Mouse (Mus musculus) bone marrow macrophage, adult 2 months (primary cell): ENCODE results near the gene Pbx3.

Source experiments
- CTCF ChIP-seq: IDR thresholded peaks from 2 replicates; pipeline ENCODE4 v1.5.1; 2012; ENCODE audit warnings: low read depth, mild to moderate bottlenecking, low read length, moderate library complexity
- POLR2A ChIP-seq: IDR thresholded peaks from 2 replicates; pipeline ENCODE4 v1.6.1; 2012; ENCODE audit warnings: mild to moderate bottlenecking, low read depth, low read length, borderline replicate concordance

DNA sequence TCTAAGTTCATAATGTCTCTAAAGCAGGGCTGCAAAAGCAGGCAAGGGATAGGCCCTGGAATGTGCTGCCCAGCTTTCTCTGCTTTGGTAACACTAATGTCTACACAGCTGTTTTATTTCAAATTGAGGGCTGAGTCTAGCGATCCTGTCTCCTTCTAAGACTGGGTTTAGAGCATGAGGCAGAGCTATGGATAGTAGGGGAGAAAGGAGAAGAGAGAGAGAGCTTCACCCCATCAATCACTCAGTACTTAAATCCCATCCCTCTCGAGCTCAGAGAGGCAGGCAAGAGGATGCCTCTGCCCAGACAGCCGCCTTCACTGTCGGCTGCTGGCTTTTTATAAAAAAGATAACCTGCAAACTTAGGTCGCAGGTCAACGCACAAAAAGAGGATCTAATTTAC is 4.5 kb downstream of the Pbx3 start:
- TF ChIP-seq CTCF (no peak), POLR2A (no peak)
